17 mouse cellular contexts compared by ENCODE assay signal in genomic region chr3:85599526-85599925, GRCm38 (mm10). TPM values are rescaled to one million over a fixed set of nuclear protein-coding genes. Genes with fewer than 3 reads are reported as not detected.
DNase-seq lines count a peak whose midpoint lies in the region; TF ChIP-seq lines count a peak whose summit lies in the region.
"Had no signal": no experiment of that assay in that cellular context is flagged by ENCODE, and none has a peak within 500 bp of the region (broad histone marks: within the 10 kb centered on the region; RNA-seq: fewer than 3 reads in every experiment).

No protein-coding gene starts in this region.

- H3K4me3 ChIP-seq in cerebellum, adult 2 months (replicated peaks; ENCODE audit: insufficient read depth, low read depth, low read length): no peak overlapping the region
- H3K4me3 ChIP-seq: embryonic facial prominence, embryonic 12.5 days; forebrain, embryonic 15.5 days; heart, embryonic 13.5 days; hindbrain, embryonic 12.5 days had no signal

- TF ChIP-seq CTCF in cerebellum, adult 2 months (IDR thresholded peaks at IDR 0.05; ENCODE audit: borderline replicate concordance, insufficient read depth, low read depth, low read length): no peak

- DNase-seq in adrenal gland, adult 2 months: peak; percentile 43
- DNase-seq in adrenal gland, adult 18-20 months (ENCODE audit: low spot score in 2 of 2): no peak
- peak in 1 of 2 experiments; percentile 64 for DNase-seq in cerebellum, adult 2 months
- no peak for DNase-seq in cerebellum, postnatal 4 days (ENCODE audit: low spot score in 2 of 2)
- DNase-seq in ovary, adult 18-20 months (ENCODE audit: low spot score): peak; percentile 9
- no peak for DNase-seq in ovary, postnatal 10 days (ENCODE audit: low spot score)
- no peak for DNase-seq in lung, adult 18-20 months
- DNase-seq: cerebellum, postnatal 10 days; gastrocnemius, postnatal 36 days; heart, adult 11 months; heart, postnatal 36 days; kidney, adult 11 months had no signal

- peaks cover 17% of the 10 kb centered on the region for H3K4me1 ChIP-seq in cerebellum, adult 2 months (ENCODE audit: control insufficient read depth, insufficient read depth, low read length)

- H3K27ac ChIP-seq in cerebellum, adult 2 months (ENCODE audit: insufficient read depth, low read length): peak overlapping the region; percentile 87; the same call in 1 of the 2 replicates
- H3K27ac ChIP-seq: embryonic facial prominence, embryonic 12.5 days; forebrain, embryonic 15.5 days; heart, embryonic 13.5 days; hindbrain, embryonic 12.5 days; hindbrain, postnatal 0 days had no signal

- WGBS in cerebellum, adult 2 months: 17% methylated on average over 3 of the region's 3 CpGs

- no peak for TF ChIP-seq POLR2A in cerebellum, adult 2 months (IDR thresholded peaks at IDR 0.05; ENCODE audit: borderline replicate concordance, insufficient read depth, low read length)

- H3K27me3 ChIP-seq in cerebellum, adult 2 months (ENCODE audit: control insufficient read depth, insufficient read depth, low read length): no peaks in the 10 kb centered on the region
- H3K27me3 ChIP-seq: embryonic facial prominence, embryonic 12.5 days; forebrain, embryonic 15.5 days; heart, embryonic 13.5 days; hindbrain, embryonic 12.5 days had no signal

RNA-seq across cellular contexts. Expression of gene Gatb, which starts 25.6 kb away (rescaled TPM):
- total RNA-seq in adrenal gland, adult 2 months (2021): 10 to 100 TPM; 32.7 to 46.9 TPM
- 4.3 and 6.8 TPM in 2 replicates for polyA plus RNA-seq in adrenal gland, adult 2 months (2012; rRNA removed)
- total RNA-seq in adrenal gland, adult 18-20 months (2021): 10 to 100 TPM; 47.1 to 52.0 TPM
- 14.9 and 16.1 TPM in 2 replicates for polyA plus RNA-seq in cerebellum, adult 2 months (2012; rRNA removed)

Comparison
In these comparisons a context has a peak if more than half of its experiments do, and no peak if none do; other contexts are left out.
1. DNase-seq: peak in adrenal gland, adult 2 months (single experiment) and ovary, adult 18-20 months (single experiment); none in adrenal gland, adult 18-20 months (0 of 2), cerebellum, postnatal 4 days (0 of 2), ovary, postnatal 10 days (single experiment) and lung, adult 18-20 months (0 of 2).